Mouse (Mus musculus) urinary bladder, postnatal 14 days (tissue): Measurements from ENCODE around the gene Utp15.

Source experiments
- DNase-seq: peaks from one replicate; pipeline ENCODE4 v3.0.0; 2021; ENCODE audit warnings: low spot score

The Utp15 gene

DNA sequence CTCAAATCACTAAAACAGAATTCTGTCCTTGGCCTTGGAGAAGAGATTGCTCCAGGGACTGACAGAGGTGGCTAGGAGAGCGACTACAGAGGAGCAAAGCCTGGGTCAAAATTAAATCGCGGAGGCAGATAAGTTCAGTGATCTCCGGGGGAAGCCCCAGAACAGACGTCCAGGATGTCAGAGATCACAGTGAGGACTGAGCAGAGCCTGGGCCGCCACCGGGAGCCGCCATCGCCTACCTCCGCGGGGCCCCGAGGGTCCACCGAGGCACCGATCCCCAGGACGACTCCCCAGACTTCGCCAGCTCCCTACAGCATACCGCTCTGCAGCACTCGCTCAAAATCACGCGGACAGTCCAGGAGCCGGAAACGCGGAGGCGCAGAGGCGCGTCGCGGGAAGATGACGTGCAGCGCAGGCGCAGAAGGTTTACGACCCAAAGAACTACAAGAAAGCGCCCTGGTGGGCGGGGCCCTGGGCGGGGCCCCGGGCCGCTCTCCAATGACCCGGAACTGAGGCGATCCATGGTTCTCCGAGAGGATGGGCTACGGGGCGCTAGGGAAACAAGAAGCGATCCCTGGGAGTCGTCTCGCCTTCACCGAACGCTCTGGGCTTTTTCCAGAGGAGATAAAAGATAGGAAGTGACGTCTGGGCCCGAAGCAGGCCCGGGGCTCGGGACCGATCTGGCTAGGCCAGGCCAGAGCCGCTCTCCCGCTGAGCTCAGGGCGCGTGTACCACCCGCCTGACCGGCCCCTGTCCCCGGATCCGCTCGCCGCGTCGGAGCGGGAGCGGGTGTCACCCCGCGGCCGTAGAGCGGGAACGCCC is at the start of gene Utp15, which contains the start of gene Ankra2:
TSS of gene Utp15 (minus strand) at position 406 of the 822 bp plus-strand sequence.
TSS of gene Ankra2 (plus strand) at position 439 of the 822 bp plus-strand sequence.
- peak; percentile 98 for DNase-seq

GRCm38 (mm10) chr13:98311597-98311996 is 48.8 kb upstream of the Utp15 start:
- DNase-seq = no peak

GRCm38 (mm10) chr13:98308724-98309123 is 45.9 kb upstream of the Utp15 start:
- DNase-seq = no peak

DNA sequence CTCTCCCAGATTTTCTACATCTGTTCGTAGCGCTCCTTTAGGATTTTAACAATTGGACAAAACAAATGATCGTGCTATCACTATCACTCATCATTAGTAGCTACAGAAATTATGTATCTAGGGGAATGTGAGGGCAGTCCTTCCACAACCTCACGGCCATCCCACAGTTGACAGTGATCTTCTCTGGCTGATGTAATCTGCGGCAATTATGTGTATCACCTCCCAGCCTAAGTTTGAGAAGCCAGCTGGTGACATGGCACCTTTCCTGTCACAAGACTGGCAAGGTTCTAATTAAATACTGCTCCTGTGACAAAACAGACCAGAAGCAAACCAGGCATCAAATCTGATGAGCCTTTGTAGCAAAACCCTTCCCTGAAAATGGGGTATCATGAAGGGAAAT is 45.2 kb upstream of the Utp15 start:
- DNase-seq = no peak

DNA sequence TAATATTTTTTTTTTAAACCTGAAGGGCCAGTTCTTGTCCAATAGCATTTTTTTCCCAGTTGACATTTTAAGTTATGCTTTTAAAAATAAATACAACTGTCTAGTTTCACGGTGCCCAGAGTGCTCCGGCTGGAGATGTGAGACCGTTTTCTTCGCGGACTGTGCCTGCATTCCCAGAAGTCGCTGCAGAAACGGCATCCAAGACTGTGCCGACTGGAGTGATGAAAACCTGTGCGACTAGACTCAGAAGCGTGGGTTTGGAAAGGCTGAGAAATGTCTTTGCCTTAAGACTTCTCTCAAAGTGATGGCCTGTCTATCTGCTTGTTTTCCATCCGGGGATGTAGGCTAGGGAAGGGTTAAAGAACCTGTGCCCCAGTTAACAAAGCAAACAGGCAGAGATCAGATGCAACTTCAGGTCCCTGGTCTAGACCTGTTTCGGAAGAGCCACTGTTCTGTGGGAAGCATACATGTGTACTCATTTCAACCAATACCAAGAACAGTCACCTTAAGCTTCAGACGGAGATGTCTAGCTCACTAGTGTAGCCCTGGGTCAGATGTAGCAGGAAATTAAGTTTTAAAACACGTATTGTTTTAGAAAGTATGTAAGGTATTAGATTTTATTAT is 44.1 kb upstream of the Utp15 start:
- no peak for DNase-seq

DNA sequence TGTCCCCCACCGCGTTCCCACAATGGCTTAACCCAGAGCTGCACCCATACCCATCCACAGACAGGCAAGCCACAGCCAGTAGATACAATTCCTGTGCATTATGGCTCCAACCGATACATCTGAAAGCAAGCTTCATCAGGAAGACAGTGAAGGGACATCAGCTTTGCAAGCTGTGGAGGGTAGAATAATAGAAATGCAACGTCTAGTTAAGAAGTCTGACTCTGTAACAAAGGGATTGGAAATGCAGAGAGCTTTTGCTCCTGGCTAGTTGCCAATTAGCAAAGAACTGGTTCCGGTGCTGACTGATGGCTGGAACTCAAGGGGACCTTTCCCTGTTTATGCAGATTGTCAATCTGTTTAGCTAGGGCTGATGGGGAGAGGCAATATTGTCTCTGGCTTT is 43.6 kb upstream of the Utp15 start:
- DNase-seq = no peak

DNA sequence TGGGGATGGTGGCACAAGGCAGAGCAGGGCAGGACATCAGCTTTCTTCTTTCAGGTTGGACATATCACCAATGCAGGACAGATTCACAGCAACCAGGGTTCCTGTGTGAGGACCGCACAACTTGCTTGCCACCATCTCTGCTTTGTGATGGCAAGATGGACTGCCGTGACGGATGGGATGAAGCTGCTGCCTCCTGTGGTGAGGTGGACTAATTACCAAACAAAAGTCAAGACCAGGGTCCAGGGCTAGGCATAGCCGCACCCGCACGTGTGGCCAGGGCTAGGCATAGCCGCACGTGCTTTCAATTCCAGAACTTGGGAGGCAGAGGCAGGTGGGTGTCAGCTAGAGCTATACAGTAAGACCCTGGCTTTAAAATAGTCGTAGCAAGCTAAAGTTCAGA is 42.4 kb upstream of the Utp15 start:
- no peak for DNase-seq

DNA sequence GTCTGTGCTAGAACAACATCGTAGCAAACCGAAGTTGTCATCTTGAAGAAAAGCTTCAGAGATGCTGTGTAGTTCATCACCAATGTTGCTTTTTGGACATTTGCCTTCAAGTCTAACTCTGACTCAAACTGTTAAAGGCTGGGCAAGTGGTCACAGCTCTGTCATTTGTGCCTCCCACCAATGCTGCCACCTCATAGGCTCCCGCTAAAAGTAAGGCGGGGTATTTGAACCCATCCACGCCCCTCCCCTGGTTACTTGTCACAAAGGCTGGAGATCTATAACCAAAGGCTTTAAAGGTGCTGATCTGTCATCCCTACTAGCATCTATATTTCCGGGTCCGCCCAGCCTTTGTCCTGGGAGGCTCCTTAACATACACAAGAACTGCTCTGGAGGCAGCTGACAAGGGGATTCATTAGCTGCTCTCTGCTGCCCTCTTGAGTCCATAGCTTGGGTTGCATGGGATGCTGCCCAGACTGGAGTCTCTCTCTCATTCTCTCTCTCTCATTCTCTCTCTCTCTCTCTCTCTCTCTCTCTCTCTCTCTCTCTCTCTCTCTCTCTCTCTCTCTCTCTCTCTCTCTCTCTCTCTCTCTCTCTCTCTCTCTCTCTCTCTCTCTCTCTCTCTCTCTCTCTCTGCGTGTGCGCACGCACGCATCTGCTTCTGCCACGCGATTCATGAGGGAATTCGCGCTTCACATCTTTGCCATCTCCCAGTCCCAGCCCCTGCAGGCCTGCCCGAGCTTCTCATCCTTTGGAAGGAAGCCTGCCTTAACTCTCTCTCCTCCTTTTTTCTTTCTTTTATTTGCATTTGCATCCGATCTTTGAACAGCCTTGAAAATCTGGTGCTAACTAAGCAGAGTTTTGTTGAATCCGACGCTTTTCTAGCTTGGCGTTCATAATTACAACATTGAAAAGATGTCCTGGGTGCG is 36.3 kb upstream of the Utp15 start:
- peak; percentile 79 for DNase-seq

DNA sequence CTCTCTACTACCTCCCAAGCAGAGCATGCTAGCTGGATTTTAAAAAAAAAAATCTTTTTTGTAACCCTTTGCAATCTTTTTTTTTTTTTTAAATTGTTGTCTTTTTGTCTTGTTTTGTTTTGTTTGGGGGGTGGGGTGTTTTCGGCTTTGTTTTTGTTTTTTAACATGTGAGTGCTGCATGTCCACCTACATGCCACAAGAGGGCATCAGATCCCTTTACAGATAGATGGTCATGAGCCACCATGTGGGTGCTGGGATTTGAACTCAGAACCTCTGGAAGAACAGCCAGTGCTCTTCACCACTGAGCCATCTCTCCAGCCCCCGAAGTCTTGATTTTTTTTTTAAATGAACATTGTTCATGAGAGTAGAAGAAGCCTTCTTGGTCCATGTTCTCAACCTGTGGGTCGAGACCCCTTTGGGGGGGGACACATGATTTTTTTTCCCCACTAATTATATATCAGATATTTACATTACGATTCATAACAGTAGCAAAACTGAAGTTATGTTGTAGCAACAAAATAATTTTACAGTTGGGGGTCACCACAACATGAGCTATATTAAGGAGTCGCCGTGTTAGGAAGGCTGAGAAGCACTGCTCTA is 35.1 kb upstream of the Utp15 start:
- DNase-seq = no peak

DNA sequence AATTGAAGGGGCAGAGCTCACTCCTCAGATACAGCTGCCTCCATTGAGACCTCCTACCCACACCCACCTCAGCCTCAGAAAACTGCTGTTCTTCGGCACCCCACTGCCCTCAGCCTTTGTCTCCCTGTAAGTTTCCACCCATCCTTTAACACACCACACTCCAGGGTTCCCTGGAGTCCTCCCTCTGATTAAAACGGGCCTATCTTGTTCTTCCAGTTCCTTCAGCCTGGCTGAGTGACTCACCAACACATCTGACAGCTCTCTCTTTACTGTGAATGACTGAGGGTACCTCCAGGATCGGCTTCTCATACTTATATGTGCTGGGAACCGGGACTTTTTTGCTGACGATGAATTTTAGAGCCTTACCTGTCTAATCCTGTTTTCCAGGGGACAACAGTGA is 33.2 kb upstream of the Utp15 start:
- peak; percentile 58 for DNase-seq

- no peak for DNase-seq
Observed at GRCm38 (mm10) chr13:98291712-98292111, 28.9 kb upstream of the Utp15 start.

GRCm38 (mm10) chr13:98290719-98291118 is 27.9 kb upstream of the Utp15 start:
- DNase-seq = no peak

- DNase-seq = no peak
Observed at GRCm38 (mm10) chr13:98280990-98281650, 18.3 kb upstream of the Utp15 start.

DNA sequence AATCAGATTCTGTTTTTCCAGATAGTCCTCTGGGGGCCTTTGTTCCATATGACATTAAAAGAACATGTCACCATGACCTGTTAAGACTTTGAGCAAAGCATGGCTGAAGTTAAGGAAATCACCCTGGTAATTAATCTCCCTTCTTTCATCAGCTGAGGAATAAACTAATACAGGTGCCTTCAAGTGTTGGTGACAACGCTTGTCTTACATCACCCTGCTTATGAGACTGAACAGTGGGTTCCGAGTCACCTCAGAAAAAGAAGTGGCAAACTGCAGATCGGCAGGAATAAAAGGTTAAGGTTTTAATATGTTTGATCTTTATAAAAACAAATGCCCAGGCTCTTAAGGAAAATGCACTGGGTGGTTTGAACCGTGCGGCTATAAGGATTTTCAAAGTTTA is 16.8 kb upstream of the Utp15 start, which contains the start of gene Gm21976:
TSS of gene Gm21976 (plus strand) at position 202 of the 400 bp plus-strand sequence.
- DNase-seq = no peak

- DNase-seq = no peak
Observed at GRCm38 (mm10) chr13:98277501-98277900, 14.7 kb upstream of the Utp15 start.

DNA sequence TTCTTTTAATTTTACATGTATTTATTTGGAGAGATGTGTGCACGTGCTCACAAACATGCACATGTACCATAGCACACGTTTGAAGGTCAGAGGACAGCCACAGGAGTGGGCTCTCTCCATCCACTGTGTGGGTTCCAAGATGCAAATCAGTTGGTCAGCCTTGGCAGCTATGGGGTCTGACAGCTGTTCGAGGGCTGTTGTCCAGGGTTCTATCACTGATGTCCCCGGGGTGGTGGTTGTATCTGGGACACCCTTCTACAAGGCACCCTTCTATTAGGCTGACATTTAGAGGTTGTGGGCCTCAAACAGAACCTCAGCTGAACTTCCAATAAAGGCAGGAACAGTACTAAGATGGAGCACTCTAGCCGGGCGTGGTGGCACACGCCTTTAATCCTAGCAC is 13.4 kb upstream of the Utp15 start:
- DNase-seq = no peak

DNA sequence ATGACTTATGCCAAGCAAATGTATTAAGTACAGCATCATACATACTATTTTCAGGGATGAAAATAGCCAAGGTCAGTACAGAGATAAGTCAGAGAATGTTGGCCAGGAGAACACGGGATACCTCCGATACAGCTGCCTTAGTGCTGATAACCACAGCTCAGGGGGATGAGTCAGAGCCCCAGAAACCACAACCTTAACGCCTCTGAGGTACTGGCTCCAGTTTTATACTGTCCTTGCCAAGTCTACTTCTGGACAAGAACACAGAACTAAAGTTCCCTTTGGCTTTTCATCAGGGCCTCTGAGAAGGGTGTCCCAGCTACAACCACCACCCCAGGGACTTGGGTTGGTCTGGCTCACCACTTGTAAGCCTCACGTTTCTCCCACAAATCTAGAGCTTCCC is 12.8 kb upstream of the Utp15 start:
- DNase-seq = no peak

DNA sequence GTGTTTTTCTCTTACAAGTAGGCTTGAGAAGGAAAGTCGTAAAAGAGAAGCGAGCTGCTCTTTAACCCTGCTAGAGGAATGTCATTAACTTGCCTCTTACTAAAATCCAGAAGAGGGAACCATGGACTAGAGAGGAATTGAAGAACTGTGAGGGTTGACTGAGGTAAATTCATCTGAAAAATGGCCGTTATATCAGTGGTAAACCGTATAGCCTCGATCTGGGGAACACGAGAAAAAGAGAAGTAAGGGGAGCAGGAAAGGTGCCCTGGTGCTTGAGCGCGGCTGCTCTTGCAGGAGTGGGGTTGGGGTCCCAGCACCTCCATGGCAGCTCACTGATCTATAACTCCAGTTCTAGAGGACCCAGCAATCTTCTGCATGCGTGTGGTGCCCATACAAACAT is 11.2 kb upstream of the Utp15 start:
- DNase-seq = no peak

GRCm38 (mm10) chr13:98264111-98264510 is 1.3 kb upstream of the Utp15 start:
- DNase-seq = no peak

DNA sequence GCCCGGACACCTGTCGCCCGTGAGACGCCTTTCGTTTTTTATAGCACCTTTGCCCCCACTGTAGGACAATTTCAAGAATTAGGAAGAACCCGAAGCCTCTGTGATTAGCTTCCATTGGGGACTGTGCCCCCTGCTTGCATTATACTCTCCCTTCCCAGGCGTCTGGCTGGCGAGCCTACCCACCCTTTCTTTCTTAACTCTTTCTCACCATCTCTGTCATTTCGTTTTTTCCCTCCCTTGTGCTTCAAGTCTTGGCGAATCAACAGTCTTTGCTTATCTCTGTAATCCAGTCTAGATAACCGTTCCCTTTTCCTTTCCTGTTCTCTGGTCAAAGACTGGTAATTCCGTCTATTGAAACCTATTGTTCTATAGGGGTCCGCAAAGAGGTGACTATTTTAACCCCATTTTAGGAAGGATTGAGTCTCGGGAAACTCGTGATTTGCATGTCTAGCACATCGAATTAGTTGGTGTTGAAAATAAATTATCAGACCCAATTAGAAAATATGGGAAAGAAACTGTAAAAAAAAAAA is 682 bp upstream of the Utp15 start:
- no peak for DNase-seq

GRCm38 (mm10) chr13:98254921-98255320 is 7.9 kb downstream of the Utp15 start:
- no peak for DNase-seq
